Mouse (Mus musculus) heart, adult 2 months (tissue): Measurements from ENCODE around the gene Tor2a. TPM values are rescaled to one million over a fixed set of nuclear protein-coding genes. Genes with fewer than 3 reads are reported as not detected.

ENCODE experiments used
- DNase-seq, 2 experiments: peaks; one replicate each; pipeline ENCODE4 v3.0.0; 2021
- H3K27ac ChIP-seq: fragments of 200-600 bp; 2 replicates; pipeline ENCODE4 v1.8.1; 2022
- H3K27me3 ChIP-seq: fragments of 200-500 bp; 2 replicates; pipeline ENCODE4 v1.6.1; 2012; ENCODE audit warnings: mild to moderate bottlenecking, low read length, inconsistent platforms, mixed read lengths; ENCODE audit not compliant: control insufficient read depth, insufficient read depth
- H3K36me3 ChIP-seq: fragments of 200-500 bp; 2 replicates; pipeline ENCODE4 v1.6.1; 2012; ENCODE audit warnings: low read length, inconsistent platforms; ENCODE audit not compliant: control insufficient read depth, insufficient read depth
- H3K4me1 ChIP-seq: fragments of 200-500 bp; 2 replicates; pipeline ENCODE4 v1.6.1; 2011; ENCODE audit warnings: low read length; ENCODE audit not compliant: control insufficient read depth, insufficient read depth
- H3K4me3 ChIP-seq: fragments of 200-600 bp; 2 replicates; pipeline ENCODE4 v1.8.1; 2022
- H3K79me2 ChIP-seq: fragments of 200-500 bp; replicated peaks from 2 replicates; pipeline ENCODE4 v1.6.1; 2012; ENCODE audit warnings: mild to moderate bottlenecking, inconsistent platforms, low read length, moderate library complexity, mixed read lengths; ENCODE audit not compliant: control insufficient read depth, insufficient read depth
- H3K9ac ChIP-seq: fragments of 200-500 bp; 2 replicates; pipeline ENCODE4 v1.6.1; 2012; ENCODE audit warnings: low read depth, mild to moderate bottlenecking, control low read depth, inconsistent platforms, low read length, mixed read lengths
- CTCF ChIP-seq: fragments of 200-600 bp; IDR thresholded peaks from 2 replicates; pipeline ENCODE4 v1.8.1; 2022; ENCODE audit warnings: antibody characterized with exemption, mild to moderate bottlenecking, moderate library complexity
- EP300 ChIP-seq: fragments of 200-500 bp; IDR thresholded peaks from 2 replicates; pipeline ENCODE4 v1.6.1; 2011; ENCODE audit warnings: low read depth, low read length, control low read depth; ENCODE audit not compliant: insufficient read depth
- POLR2A ChIP-seq: fragments of 200-500 bp; IDR thresholded peaks from 2 replicates; pipeline ENCODE4 v1.6.1; 2011; ENCODE audit warnings: mild to moderate bottlenecking, low read depth, low read length, control low read depth; ENCODE audit not compliant: insufficient read depth
- WGBS: fragments of 180-500 bp; shearing (Covaris S2); methylation state at CpG from one replicate; pipeline ENCODE4 v1.1.7; 2018; 5-methylcytosine and 5-hydroxymethylcytosine counted together
- intact Hi-C: fragments of 180-260 bp; cut with DNase I; formaldehyde crosslinking; loops from one replicate; pipeline ENCODE4 v1.15.1; 2025
- long read RNA-seq: library from polyadenylated mRNA; stranded (forward); transcript quantifications from one replicate; pipeline ENCODE4 v2.0.0, GENCODE M21; 2021
- polyA plus RNA-seq: library from polyadenylated mRNA; depleted of rRNA; stranded (reverse); fragments of >200 nt; gene quantifications from 2 replicates; pipeline ENCODE4 v1.2.3, GENCODE M21; 2012; rRNA removed
- total RNA-seq, 2 experiments: library from RNA; stranded (reverse); gene quantifications; 2 replicates each; pipeline ENCODE4 v1.2.3; 2021

The Tor2a gene
- total RNA-seq (1 to 10 TPM; 8.2 to 9.4 TPM), polyA plus RNA-seq (19.4 and 22.2 TPM in 2 replicates)
- long read RNA-seq, transcript Tor2a-201 (5 exons, 1,536 nt) = major isoform, 15 of 19 reads
- long read RNA-seq, partial matches to known transcripts = 0 of 19 reads
- long read RNA-seq, other reads (novel, unspliced or antisense) = 2 of 19 reads

DNA sequence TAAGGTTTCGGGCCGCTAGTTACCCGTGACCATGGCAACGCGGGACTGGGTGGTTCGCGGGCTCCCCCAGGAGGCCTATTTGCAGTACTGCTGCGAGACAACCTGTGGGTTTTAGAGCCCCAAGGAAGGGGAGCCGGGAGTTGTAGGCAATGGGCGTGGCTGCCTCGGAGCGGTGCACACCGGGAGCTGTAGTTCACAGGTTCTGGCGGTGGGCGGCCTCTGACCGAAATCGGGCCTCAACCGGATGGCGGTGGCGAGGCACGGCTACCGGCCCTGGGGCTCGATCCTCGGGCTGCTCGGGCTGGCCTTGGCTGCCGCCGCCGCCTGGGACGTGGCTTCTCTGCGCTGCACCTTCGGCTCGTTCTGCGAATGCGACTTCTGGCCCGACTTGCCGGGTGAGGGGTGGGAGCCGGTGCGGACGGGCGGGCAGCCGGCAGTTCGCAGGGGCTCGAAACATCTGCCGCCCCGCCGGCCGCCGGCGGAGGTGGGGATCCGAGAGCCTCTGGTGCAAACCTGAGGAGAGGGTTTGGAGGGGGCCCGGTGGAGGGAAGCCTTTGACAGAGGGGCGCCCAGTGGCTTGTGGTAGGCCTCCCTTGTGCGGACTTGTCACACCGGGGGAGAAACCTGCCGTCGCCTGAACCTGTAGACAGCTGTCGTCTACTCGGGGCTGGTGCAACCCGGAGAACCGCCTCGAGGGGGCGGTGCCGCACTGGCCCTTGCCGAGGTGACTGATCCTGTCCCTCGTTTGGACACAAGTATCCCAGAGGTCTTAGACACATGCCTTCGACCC is at the start of gene Tor2a:
Gene Tor2a, plus strand, starts transcription at position 179 of the 790 bp plus-strand sequence.
- Histone ChIP-seq H3K27ac (peak within 1 kb of the TSS; percentile 87), H3K27me3 (no peaks in the 10 kb centered on the region), H3K9ac (peak within 1 kb of the TSS; percentile 99), H3K79me2 (no peaks in the 10 kb centered on the region), H3K4me3 (peak within 1 kb of the TSS; percentile 64), H3K4me1 (peaks cover 1% of the 10 kb centered on the region; the same call in 1 of the 2 replicates), H3K36me3 (no peaks in the 10 kb centered on the region)
- intact Hi-C loops = loop anchor here (1.0 to 5.0 kb wide), 2 partner anchors 44 to 185 kb away; partner anchors contain the start of genes Cdk9, Dpm2 and Pip5kl1
- DNase-seq = peak; percentile 96 to 97
- under 1% methylated on average over 65 of the region's 66 CpGs for WGBS
- TF ChIP-seq POLR2A = peak; percentile 47; the same call in 1 of the 2 replicates
- TF ChIP-seq CTCF = peak; percentile 90
- TF ChIP-seq EP300 = peak; percentile 86

DNA sequence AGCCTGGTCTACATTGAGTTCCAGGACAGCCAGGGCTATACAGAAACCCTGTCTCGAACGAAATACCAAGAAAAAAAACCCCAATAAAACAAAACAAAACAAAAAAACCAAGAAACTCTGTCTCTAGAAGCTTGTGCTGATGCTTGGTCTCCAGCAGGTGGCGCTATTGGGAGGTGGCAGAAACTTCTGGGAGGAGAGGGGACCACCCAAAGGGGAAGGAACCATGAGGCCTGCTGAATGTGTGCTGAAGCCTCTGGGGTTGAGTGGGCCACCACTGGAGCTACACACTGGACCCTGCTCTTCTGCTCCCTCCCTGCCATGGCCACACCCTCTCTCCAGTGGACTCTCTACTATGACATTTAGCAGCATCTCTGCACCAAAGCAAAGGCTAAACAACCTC is 48.4 kb upstream of the Tor2a start:
- no peak overlapping the region for H3K27ac ChIP-seq
- peaks cover 4% of the 10 kb centered on the region; the same call in 1 of the 2 replicates for H3K36me3 ChIP-seq
- H3K79me2 ChIP-seq = peaks cover 2% of the 10 kb centered on the region
- peak in 1 of 2 experiments; percentile 71 for DNase-seq
- TF ChIP-seq CTCF = peak; percentile 93; the same call in 1 of the 2 replicates
- no peak for TF ChIP-seq EP300
- no peak for TF ChIP-seq POLR2A
- peaks cover 4% of the 10 kb centered on the region for H3K4me1 ChIP-seq
- intact Hi-C loops = no loop called here
- no peaks in the 10 kb centered on the region for H3K27me3 ChIP-seq
- no peak overlapping the region for H3K9ac ChIP-seq
- no peak overlapping the region for H3K4me3 ChIP-seq
- 41% methylated on average over 3 of the region's 3 CpGs for WGBS

- Histone ChIP-seq H3K79me2 (peaks cover 2% of the 10 kb centered on the region), H3K36me3 (peaks cover 4% of the 10 kb centered on the region; the same call in 1 of the 2 replicates), H3K27ac (no peak overlapping the region), H3K4me1 (peaks cover 12% of the 10 kb centered on the region), H3K9ac (no peak overlapping the region), H3K4me3 (no peak overlapping the region), H3K27me3 (no peaks in the 10 kb centered on the region)
- DNase-seq = no peak
- intact Hi-C loops = loop anchor here (5.0 kb wide), 1 partner anchor 138 kb away; the partner anchor contains the start of gene Stxbp1
- WGBS = 85% methylated on average over 20 of the region's 20 CpGs
- TF ChIP-seq POLR2A (no peak), EP300 (no peak), CTCF (no peak)
These were observed 47.4 kb upstream of the Tor2a start for GRCm38 (mm10) chr2:32709521-32710137.

- Histone ChIP-seq H3K9ac (no peak overlapping the region), H3K4me1 (peaks cover 16% of the 10 kb centered on the region), H3K4me3 (no peak overlapping the region), H3K27me3 (no peaks in the 10 kb centered on the region), H3K79me2 (peaks cover 2% of the 10 kb centered on the region), H3K36me3 (peaks cover 4% of the 10 kb centered on the region; the same call in 1 of the 2 replicates), H3K27ac (no peak overlapping the region)
- no peak for TF ChIP-seq CTCF
- no peak for TF ChIP-seq EP300
- no peak for TF ChIP-seq POLR2A
- WGBS = 68% methylated on average over 5 of the region's 5 CpGs
- intact Hi-C loops = loop anchor here (5.0 kb wide), 1 partner anchor 137 kb away; the partner anchor contains the start of gene Stxbp1
- DNase-seq = no peak
These were observed 46.6 kb upstream of the Tor2a start for GRCm38 (mm10) chr2:32710425-32710824.

DNA sequence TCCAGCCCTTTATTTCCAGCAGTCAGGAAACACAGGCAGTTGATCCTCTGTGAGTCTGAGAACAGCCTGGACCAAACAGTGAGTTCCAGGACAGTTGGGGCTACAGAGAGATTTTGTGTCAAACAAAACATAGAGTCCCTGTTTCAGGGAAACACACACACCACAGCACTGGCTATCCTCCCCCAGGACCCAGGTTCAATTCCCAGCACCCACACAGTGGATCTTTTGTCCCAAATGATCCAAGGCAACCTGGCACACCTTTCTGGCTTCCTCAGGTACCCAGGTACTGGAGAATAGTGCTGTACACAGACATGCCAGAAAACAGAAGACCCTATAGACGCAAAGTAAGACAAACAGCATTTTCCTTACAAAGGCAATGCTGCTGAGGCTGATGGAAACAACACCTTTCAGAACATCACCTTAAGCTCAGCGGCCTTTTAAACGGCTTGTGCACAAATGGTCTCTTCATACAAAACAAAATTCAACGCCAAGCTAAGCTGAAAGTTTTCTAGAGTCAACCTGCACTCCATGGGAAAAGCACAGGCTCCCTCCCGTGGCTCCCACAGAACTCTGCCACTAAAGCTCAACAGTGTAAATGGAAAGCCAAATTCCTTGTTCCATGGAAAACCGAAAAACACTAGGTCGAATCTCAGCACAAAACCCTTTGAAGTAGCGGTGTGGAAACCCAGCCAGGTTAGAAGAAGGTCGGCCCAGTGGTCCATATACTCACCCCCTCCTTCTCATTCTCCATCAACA is 45.6 kb upstream of the Tor2a start:
- peaks cover 2% of the 10 kb centered on the region for H3K79me2 ChIP-seq
- H3K27ac ChIP-seq = peak overlapping the region; percentile 97
- peaks cover 16% of the 10 kb centered on the region for H3K4me1 ChIP-seq
- H3K36me3 ChIP-seq = peaks cover 4% of the 10 kb centered on the region; the same call in 1 of the 2 replicates
- no peaks in the 10 kb centered on the region for H3K27me3 ChIP-seq
- intact Hi-C loops = loop anchor here (5.0 kb wide), 1 partner anchor 136 kb away; the partner anchor contains the start of gene Stxbp1
- no peak for TF ChIP-seq POLR2A
- no peak for TF ChIP-seq EP300
- peak; percentile 15; the same call in 1 of the 2 replicates for TF ChIP-seq CTCF
- DNase-seq = no peak
- peak overlapping the region; percentile 84 for H3K4me3 ChIP-seq
- peak overlapping the region; percentile 92 for H3K9ac ChIP-seq
- 19% methylated on average over 9 of the region's 9 CpGs for WGBS
